Mouse (Mus musculus): Measurements from ENCODE around the gene Gbf1. TPM values are rescaled to one million over a fixed set of nuclear protein-coding genes. Genes with fewer than 3 reads are reported as not detected.

The Gbf1 gene
- total and polyA plus RNA-seq, 3 experiments, result 8.6 to 26.1 (median 18.7) TPM

- in situ Hi-C loops (cut with MboI; ENCODE audit: low pct_ligation_motif_present, low pct_unique_long_range_greater_than_20kb, low sequenced_read_pairs) (no loop called here), dilution Hi-C loops (cut with MboI; ENCODE audit: extremely low pct_ligation_motif_present, extremely low pct_unique_long_range_greater_than_20kb, low sequenced_read_pairs) (no loop called here)
- no peak overlapping the region for H3K9ac ChIP-seq (ENCODE audit: insufficient read depth, low read depth)
- H3K4me2 ChIP-seq (ENCODE audit: insufficient read depth, low read depth, poor library complexity, severe bottlenecking), result no peak overlapping the region
- no peak for DNase-seq (ENCODE audit: extremely low read depth)
- H3K27me3 ChIP-seq (replicated peaks), result no peaks in the 10 kb centered on the region
- no peak for TF ChIP-seq CHD1 (IDR thresholded peaks at IDR 0.05; ENCODE audit: low read depth, low read length)
- no peak for TF ChIP-seq ZKSCAN1 (IDR thresholded peaks at IDR 0.05; ENCODE audit: borderline replicate concordance, low read depth, low read length)
- TF ChIP-seq MAX (IDR thresholded peaks at IDR 0.05; ENCODE audit: low read length), result no peak
- no peak for TF ChIP-seq EP300 (IDR thresholded peaks at IDR 0.05; ENCODE audit: low read length)
- no peak for TF ChIP-seq MAZ (IDR thresholded peaks at IDR 0.05; ENCODE audit: low read depth, low read length)
- no peak for TF ChIP-seq USF2 (conservative IDR thresholded peaks at IDR 0.05; ENCODE audit: low read depth, low read length)
- no peak for TF ChIP-seq MXI1 (IDR thresholded peaks at IDR 0.05; ENCODE audit: low read depth, low read length)
- H3K79me2 ChIP-seq (replicated peaks; ENCODE audit: control insufficient read depth, extremely low read depth, insufficient read depth, poor library complexity, severe bottlenecking), result no peaks in the 10 kb centered on the region
- H3K4me1 ChIP-seq (ENCODE audit: control insufficient read depth in 1 of 2, insufficient read depth in 2 of 2), result peaks cover 0 to 7% of the 10 kb centered on the region in 2 experiments; a peak in 1 of 4 replicates
- H3K9me3 ChIP-seq (replicated peaks; ENCODE audit: low read length), result peaks cover 3% of the 10 kb centered on the region
- H3K4me3 ChIP-seq (replicated peaks in 1 of 3; ENCODE audit: low read depth in 2 of 3, low read length in 2 of 3, poor library complexity in 1 of 3), result no peak overlapping the region
- no peak overlapping the region for H3K27ac ChIP-seq (ENCODE audit: insufficient read depth, low read depth)
- peaks cover 0 to 6% of the 10 kb centered on the region in 2 experiments for H3K36me3 ChIP-seq (replicated peaks in 1 of 2; ENCODE audit: control insufficient read depth in 1 of 2, insufficient read depth in 1 of 2, low read length in 1 of 2)
These were observed 67.8 kb downstream of the Gbf1 start for GRCm38 (mm10) chr19:46220116-46220515.

GRCm38 (mm10) chr19:46223118-46223517 lies 70.8 kb downstream of the Gbf1 start:
- peaks cover 3% of the 10 kb centered on the region for H3K9me3 ChIP-seq (replicated peaks; ENCODE audit: low read length)
- H3K36me3 ChIP-seq (replicated peaks in 1 of 2; ENCODE audit: control insufficient read depth in 1 of 2, insufficient read depth in 1 of 2, low read length in 1 of 2), result peaks cover 0 to 9% of the 10 kb centered on the region in 2 experiments
- no peaks in the 10 kb centered on the region for H3K79me2 ChIP-seq (replicated peaks; ENCODE audit: control insufficient read depth, extremely low read depth, insufficient read depth, poor library complexity, severe bottlenecking)
- no peak for DNase-seq (ENCODE audit: extremely low read depth)
- H3K4me2 ChIP-seq (ENCODE audit: insufficient read depth, low read depth, poor library complexity, severe bottlenecking), result no peak overlapping the region
- no peak overlapping the region for H3K9ac ChIP-seq (ENCODE audit: insufficient read depth, low read depth)
- no peak overlapping the region for H3K4me3 ChIP-seq (replicated peaks in 1 of 3; ENCODE audit: low read depth in 2 of 3, low read length in 2 of 3, poor library complexity in 1 of 3)
- in situ Hi-C loops (cut with MboI; ENCODE audit: low pct_ligation_motif_present, low pct_unique_long_range_greater_than_20kb, low sequenced_read_pairs) (no loop called here), dilution Hi-C loops (cut with MboI; ENCODE audit: extremely low pct_ligation_motif_present, extremely low pct_unique_long_range_greater_than_20kb, low sequenced_read_pairs) (no loop called here)
- no peak overlapping the region for H3K27ac ChIP-seq (ENCODE audit: insufficient read depth, low read depth)
- H3K4me1 ChIP-seq (ENCODE audit: control insufficient read depth in 1 of 2, insufficient read depth in 2 of 2), result peaks cover 8 to 9% of the 10 kb centered on the region in 2 experiments
- no peaks in the 10 kb centered on the region for H3K27me3 ChIP-seq (replicated peaks)
- TF ChIP-seq ELF1 (IDR thresholded peaks at IDR 0.05; ENCODE audit: low read depth, low read length) (no peak), MAX (IDR thresholded peaks at IDR 0.05; ENCODE audit: low read length) (no peak), ZC3H11A (IDR thresholded peaks at IDR 0.05; ENCODE audit: low read depth, low read length) (no peak)

GRCm38 (mm10) chr19:46224882-46225281 lies 72.6 kb downstream of the Gbf1 start:
- Histone ChIP-seq H3K4me3 (replicated peaks in 1 of 3; ENCODE audit: low read depth in 2 of 3, low read length in 2 of 3, poor library complexity in 1 of 3) (no peak overlapping the region), H3K4me1 (ENCODE audit: control insufficient read depth in 1 of 2, insufficient read depth in 2 of 2) (peaks cover 8 to 12% of the 10 kb centered on the region in 2 experiments), H3K4me2 (ENCODE audit: insufficient read depth, low read depth, poor library complexity, severe bottlenecking) (no peak overlapping the region), H3K27me3 (replicated peaks) (no peaks in the 10 kb centered on the region), H3K9me3 (replicated peaks; ENCODE audit: low read length) (no peaks in the 10 kb centered on the region), H3K79me2 (replicated peaks; ENCODE audit: control insufficient read depth, extremely low read depth, insufficient read depth, poor library complexity, severe bottlenecking) (no peaks in the 10 kb centered on the region), H3K36me3 (replicated peaks in 1 of 2; ENCODE audit: control insufficient read depth in 1 of 2, insufficient read depth in 1 of 2, low read length in 1 of 2) (peaks cover 10 to 11% of the 10 kb centered on the region in 2 experiments), H3K9ac (ENCODE audit: insufficient read depth, low read depth) (no peak overlapping the region), H3K27ac (ENCODE audit: insufficient read depth, low read depth) (no peak overlapping the region)
- TF ChIP-seq MAX (IDR thresholded peaks at IDR 0.05; ENCODE audit: low read length), result no peak
- TF ChIP-seq ETS1 (conservative IDR thresholded peaks at IDR 0.05; ENCODE audit: low read depth, low read length), result no peak
- no peak for TF ChIP-seq MAFK (IDR thresholded peaks at IDR 0.05; ENCODE audit: insufficient replicate concordance, low read length)
- TF ChIP-seq RAD21 (IDR thresholded peaks at IDR 0.05; ENCODE audit: low read depth, low read length), result no peak
- TF ChIP-seq POLR2AphosphoS2 (IDR thresholded peaks at IDR 0.05; ENCODE audit: low read depth, low read length), result no peak
- TF ChIP-seq HCFC1 (IDR thresholded peaks at IDR 0.05; ENCODE audit: low read depth, low read length), result no peak
- TF ChIP-seq TBP (conservative IDR thresholded peaks at IDR 0.05; ENCODE audit: low read depth, low read length), result no peak
- TF ChIP-seq CTCF (conservative IDR thresholded peaks at IDR 0.05 in 1 of 2, IDR thresholded peaks at IDR 0.05 in 1 of 2; ENCODE audit: low read depth in 2 of 2, low read length in 2 of 2), result no peak
- TF ChIP-seq ZC3H11A (IDR thresholded peaks at IDR 0.05; ENCODE audit: low read depth, low read length), result no peak
- no peak for TF ChIP-seq CHD1 (IDR thresholded peaks at IDR 0.05; ENCODE audit: low read depth, low read length)
- no peak for TF ChIP-seq BHLHE40 (IDR thresholded peaks at IDR 0.05; ENCODE audit: low read depth, low read length)
- TF ChIP-seq KAT2A (IDR thresholded peaks at IDR 0.05; ENCODE audit: insufficient replicate concordance, low read length), result no peak
- DNase-seq (ENCODE audit: extremely low read depth), result no peak
- in situ Hi-C loops (cut with MboI; ENCODE audit: low pct_ligation_motif_present, low pct_unique_long_range_greater_than_20kb, low sequenced_read_pairs) (no loop called here), dilution Hi-C loops (cut with MboI; ENCODE audit: extremely low pct_ligation_motif_present, extremely low pct_unique_long_range_greater_than_20kb, low sequenced_read_pairs) (no loop called here)
